Mouse (Mus musculus) heart, adult 8-10 months (tissue): ENCODE measurements around the gene Mia. TPM values are rescaled to one million over a fixed set of nuclear protein-coding genes. Genes with fewer than 3 reads are reported as not detected.

Source experiments
- DNase-seq: peaks from one replicate; pipeline ENCODE4 v3.0.0; 2022; ENCODE audit warnings: low spot score
- total RNA-seq, 4 experiments: library from RNA; stranded (reverse); gene quantifications; 2 replicates each; pipeline ENCODE4 v1.2.4; 2022

Mia gene
- total RNA-seq: under 1 TPM in 3 of 4 experiments, not detected in 1; 0.52 to 0.89 (median 0.53) TPM

GRCm38 (mm10) chr7:27180837-27181695 is at the start of gene Mia, which contains the start of gene Gm21983:
Gene Mia (minus strand): TSS chr7:27181157.
Gene Gm21983 (minus strand): TSS chr7:27181086.
- DNase-seq: no peak

GRCm38 (mm10) chr7:27228865-27229264 is 47.9 kb upstream of the Mia start:
- no peak for DNase-seq

GRCm38 (mm10) chr7:27228281-27228821 is 47.4 kb upstream of the Mia start, which contains the start of gene Itpkc:
Gene Itpkc (minus strand): TSS chr7:27228661.
- DNase-seq: peak; percentile 91

GRCm38 (mm10) chr7:27227676-27228075 is 46.7 kb upstream of the Mia start:
- DNase-seq: no peak

- no peak for DNase-seq
These were observed 46.3 kb upstream of the Mia start for GRCm38 (mm10) chr7:27227276-27227675.

- peak; percentile 35 for DNase-seq
These were observed 44.1 kb upstream of the Mia start for GRCm38 (mm10) chr7:27224877-27225575.

- no peak for DNase-seq
These were observed 41.6 kb upstream of the Mia start for GRCm38 (mm10) chr7:27222538-27222937.

GRCm38 (mm10) chr7:27221939-27222338 is 41.0 kb upstream of the Mia start:
- DNase-seq: no peak

GRCm38 (mm10) chr7:27219937-27220336 is 39.0 kb upstream of the Mia start:
- DNase-seq: no peak

- no peak for DNase-seq
These were observed 37.6 kb upstream of the Mia start for GRCm38 (mm10) chr7:27218586-27218985.

GRCm38 (mm10) chr7:27212626-27213025 is 31.7 kb upstream of the Mia start:
- no peak for DNase-seq

- no peak for DNase-seq
These were observed 22.9 kb upstream of the Mia start for GRCm38 (mm10) chr7:27203730-27204449.

- DNase-seq: no peak
These were observed 17.8 kb upstream of the Mia start for GRCm38 (mm10) chr7:27198779-27199178.

- DNase-seq: no peak
These were observed 17.4 kb upstream of the Mia start for GRCm38 (mm10) chr7:27198355-27198754.

- no peak for DNase-seq
These were observed 16.7 kb upstream of the Mia start for GRCm38 (mm10) chr7:27197634-27198033.

GRCm38 (mm10) chr7:27197136-27197535 is 16.2 kb upstream of the Mia start:
- DNase-seq: no peak

GRCm38 (mm10) chr7:27195681-27196611 is 15.0 kb upstream of the Mia start, which contains the start of the genes BC024978 and Snrpa:
Gene BC024978 (plus strand): TSS chr7:27195781.
Gene Snrpa (minus strand): TSS chr7:27196271.
- DNase-seq: peak; percentile 99

- DNase-seq: no peak
These were observed 12.8 kb upstream of the Mia start for GRCm38 (mm10) chr7:27193731-27194130.

GRCm38 (mm10) chr7:27192434-27192833 is 11.5 kb upstream of the Mia start:
- no peak for DNase-seq

- no peak for DNase-seq
These were observed 8.4 kb upstream of the Mia start for GRCm38 (mm10) chr7:27189271-27189931.
